Mouse (Mus musculus) heart, embryonic 12.5 days (tissue): ENCODE measurements at regions not wholly inside any gene's neighbourhood (a gene's known extent, or its start where the extent isn't known, plus 50 kb on each side); places are given as distances from the start of the nearest gene placed in this dataset.
A peak's percentile ranks its signal among the peaks of the same experiment; 100 is the strongest.

ENCODE experiments used
- ATAC-seq: fragments of 200-750 bp; cut with Nextera tagmentation; 2 replicates; pipeline ENCODE4 v1.8.0; 2017; ENCODE audit warnings: moderate TSS enrichment, moderate library complexity; ENCODE audit not compliant: insufficient number of reproducible peaks, low FRiP score
- H3K27ac ChIP-seq: fragments of 300-500 bp; sonication (generic); 2 replicates; pipeline ENCODE4 v1.5.1; 2016; ENCODE audit warnings: mild to moderate bottlenecking, moderate library complexity; ENCODE audit not compliant: poor library complexity, severe bottlenecking
- H3K27me3 ChIP-seq: fragments of 300-500 bp; sonication (generic); replicated peaks from 2 replicates; pipeline ENCODE4 v1.6.1; 2016; ENCODE audit warnings: mild to moderate bottlenecking, moderate library complexity
- H3K36me3 ChIP-seq: fragments of 300-500 bp; sonication (generic); 2 replicates; pipeline ENCODE4 v1.6.1; 2016; ENCODE audit warnings: mild to moderate bottlenecking, moderate library complexity
- H3K4me1 ChIP-seq: fragments of 300-500 bp; sonication (generic); replicated peaks from 2 replicates; pipeline ENCODE4 v1.6.1; 2016; ENCODE audit warnings: mild to moderate bottlenecking
- H3K4me2 ChIP-seq: fragments of 300-500 bp; sonication (generic); 2 replicates; pipeline ENCODE4 v1.6.1; 2016; ENCODE audit warnings: mild to moderate bottlenecking, moderate library complexity
- H3K4me3 ChIP-seq: fragments of 300-500 bp; sonication (generic); 2 replicates; pipeline ENCODE4 v1.5.1; 2016; ENCODE audit warnings: mild to moderate bottlenecking
- H3K9ac ChIP-seq: fragments of 300-500 bp; sonication (generic); 2 replicates; pipeline ENCODE4 v1.6.1; 2016; ENCODE audit warnings: mild to moderate bottlenecking, moderate library complexity
- H3K9me3 ChIP-seq: fragments of 300-500 bp; sonication (generic); replicated peaks from 2 replicates; pipeline ENCODE4 v1.6.1; 2016; ENCODE audit warnings: mild to moderate bottlenecking, moderate library complexity
- WGBS: fragments of 180-500 bp; shearing (Covaris S2); methylation state at CpG from one replicate; pipeline ENCODE4 v1.1.7; 2016; 5-methylcytosine and 5-hydroxymethylcytosine counted together

DNA sequence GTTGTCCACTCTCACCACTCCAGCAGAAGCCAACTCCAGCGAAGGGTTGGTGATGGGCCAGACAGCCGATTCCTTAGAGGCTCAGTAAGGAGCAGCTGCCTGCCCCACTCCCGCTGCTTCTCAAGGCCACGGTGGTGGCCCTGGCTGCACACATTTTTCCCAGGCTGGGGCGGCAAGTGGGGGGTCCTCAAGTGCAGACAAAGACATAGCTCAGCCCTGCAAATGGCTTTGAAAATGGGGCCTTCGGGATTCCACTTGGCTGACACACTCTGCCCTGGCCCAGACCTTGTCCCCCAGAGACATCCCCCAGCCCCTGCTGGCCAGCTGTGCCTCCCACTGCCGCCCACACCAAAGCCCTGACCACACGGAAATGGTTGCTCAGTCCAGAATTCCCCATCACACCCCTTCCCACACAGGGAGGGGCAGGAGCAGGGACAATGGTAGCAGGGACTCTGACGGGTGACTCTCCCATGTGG, 475.9 kb downstream of the Bnc2 start:
- 49% methylated on average over 9 of the region's 9 CpGs for WGBS
- no peak overlapping the region for H3K9ac ChIP-seq

GRCm38 (mm10) chr4:84201001-84201400, 474.1 kb downstream of the Bnc2 start:
- Histone ChIP-seq H3K4me3 (no peak overlapping the region), H3K9ac (no peak overlapping the region), H3K27ac (no peak overlapping the region), H3K27me3 (no peaks in the 10 kb centered on the region), H3K4me2 (no peak overlapping the region), H3K4me1 (peaks cover 11% of the 10 kb centered on the region), H3K9me3 (no peaks in the 10 kb centered on the region), H3K36me3 (no peaks in the 10 kb centered on the region)
- ATAC-seq, result no peak
- 68% methylated on average over 3 of the region's 3 CpGs for WGBS

More for the DNA sequence above, 475.9 kb downstream of the Bnc2 start:
- 0 out of 2 replicates have a peak, but pooled peaks have one; percentile 22 for ATAC-seq
- H3K4me2 ChIP-seq, result no peak overlapping the region
- peaks cover 9% of the 10 kb centered on the region for H3K4me1 ChIP-seq
- H3K27me3 ChIP-seq, result no peaks in the 10 kb centered on the region
- H3K9me3 ChIP-seq, result no peaks in the 10 kb centered on the region
- no peak overlapping the region for H3K4me3 ChIP-seq
- no peak overlapping the region for H3K27ac ChIP-seq
- no peaks in the 10 kb centered on the region for H3K36me3 ChIP-seq

GRCm38 (mm10) chr4:84202231-84202630, 472.8 kb downstream of the Bnc2 start:
- Histone ChIP-seq H3K4me2 (no peak overlapping the region), H3K27me3 (no peaks in the 10 kb centered on the region), H3K4me3 (no peak overlapping the region), H3K9ac (no peak overlapping the region), H3K27ac (no peak overlapping the region), H3K36me3 (no peaks in the 10 kb centered on the region), H3K9me3 (no peaks in the 10 kb centered on the region), H3K4me1 (peaks cover 20% of the 10 kb centered on the region)
- WGBS, result 42% methylated on average over 2 of the region's 2 CpGs
- no peak for ATAC-seq

DNA sequence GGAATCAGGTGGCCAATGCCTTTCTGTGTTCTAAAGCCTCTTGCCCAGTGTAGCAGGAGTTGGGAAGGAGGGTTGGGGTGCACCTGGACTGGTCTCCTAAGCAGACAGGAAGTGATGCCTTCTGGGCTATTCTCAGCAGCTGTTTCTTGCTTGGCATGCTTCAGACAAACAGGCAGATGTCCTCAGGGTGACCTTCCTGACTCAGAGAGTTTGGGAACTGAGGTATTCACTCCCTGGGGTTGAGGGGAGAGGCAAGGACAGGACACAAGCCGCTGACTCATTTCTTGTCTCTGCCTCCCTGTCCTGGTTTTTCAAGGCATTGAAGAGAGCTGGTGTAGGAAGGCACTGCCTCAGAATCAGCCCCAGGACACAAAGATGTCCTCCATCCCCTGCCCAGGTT, 471.4 kb downstream of the Bnc2 start:
- no peak overlapping the region for H3K9ac ChIP-seq
- H3K27me3 ChIP-seq, result no peaks in the 10 kb centered on the region
- H3K27ac ChIP-seq, result no peak overlapping the region
- ATAC-seq, result no peak
- H3K4me2 ChIP-seq, result no peak overlapping the region
- no peaks in the 10 kb centered on the region for H3K36me3 ChIP-seq
- H3K4me3 ChIP-seq, result no peak overlapping the region
- H3K4me1 ChIP-seq, result peaks cover 20% of the 10 kb centered on the region
- WGBS, result 29% methylated on average over 1 of the region's 1 CpGs
- no peaks in the 10 kb centered on the region for H3K9me3 ChIP-seq

DNA sequence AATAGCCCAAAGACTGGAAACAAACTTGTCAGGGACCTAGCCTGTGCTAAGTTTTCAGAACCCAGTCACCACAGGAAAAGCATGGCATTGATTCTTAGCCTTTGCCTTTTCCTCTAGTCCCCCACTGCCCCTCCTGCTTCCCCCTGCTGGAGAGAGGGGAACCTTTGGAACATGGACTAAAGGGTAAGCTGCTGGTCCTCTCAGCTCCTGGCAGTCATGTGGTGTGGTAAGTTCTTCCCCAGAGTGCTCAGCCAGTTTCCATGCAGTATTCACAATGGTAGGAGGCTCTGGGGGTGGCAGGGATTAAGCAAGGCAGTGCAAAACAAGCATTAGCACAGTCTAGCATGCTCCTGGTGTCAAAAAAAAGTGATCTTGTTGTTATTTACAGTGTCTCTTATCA, 470.3 kb downstream of the Bnc2 start:
- H3K4me3 ChIP-seq, result no peak overlapping the region
- H3K36me3 ChIP-seq, result no peaks in the 10 kb centered on the region
- H3K27ac ChIP-seq, result no peak overlapping the region
- H3K9me3 ChIP-seq, result no peaks in the 10 kb centered on the region
- peaks cover 17% of the 10 kb centered on the region for H3K4me1 ChIP-seq
- no peak overlapping the region for H3K9ac ChIP-seq
- ATAC-seq, result no peak
- H3K27me3 ChIP-seq, result no peaks in the 10 kb centered on the region
- H3K4me2 ChIP-seq, result no peak overlapping the region

DNA sequence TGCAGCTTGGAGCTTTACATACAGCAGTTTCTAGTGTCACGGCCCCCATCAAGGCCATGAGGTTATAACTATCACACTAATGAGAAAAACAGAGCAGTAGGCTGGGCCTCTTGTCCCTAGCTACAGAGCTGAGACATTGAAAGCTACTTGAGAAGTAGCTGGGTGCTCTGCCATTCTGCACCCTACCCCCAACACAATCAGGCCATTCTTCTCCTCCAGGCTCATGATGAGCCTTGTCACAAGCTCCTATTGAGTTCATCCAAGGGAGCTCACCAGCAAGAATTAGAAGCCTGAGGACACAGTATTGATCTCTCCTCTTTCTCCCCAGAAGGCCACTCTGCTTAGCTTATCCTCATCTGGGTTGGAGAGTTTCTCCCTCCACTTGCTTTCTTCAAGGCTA, 466.9 kb downstream of the Bnc2 start:
- ATAC-seq, result no peak
- no peak overlapping the region for H3K9ac ChIP-seq
- H3K4me1 ChIP-seq, result peaks cover 17% of the 10 kb centered on the region
- H3K27me3 ChIP-seq, result no peaks in the 10 kb centered on the region
- no peaks in the 10 kb centered on the region for H3K36me3 ChIP-seq
- no peak overlapping the region for H3K27ac ChIP-seq
- H3K9me3 ChIP-seq, result no peaks in the 10 kb centered on the region
- no peak overlapping the region for H3K4me3 ChIP-seq
- no peak overlapping the region for H3K4me2 ChIP-seq
- WGBS, result 76% methylated on average over 1 of the region's 1 CpGs

DNA sequence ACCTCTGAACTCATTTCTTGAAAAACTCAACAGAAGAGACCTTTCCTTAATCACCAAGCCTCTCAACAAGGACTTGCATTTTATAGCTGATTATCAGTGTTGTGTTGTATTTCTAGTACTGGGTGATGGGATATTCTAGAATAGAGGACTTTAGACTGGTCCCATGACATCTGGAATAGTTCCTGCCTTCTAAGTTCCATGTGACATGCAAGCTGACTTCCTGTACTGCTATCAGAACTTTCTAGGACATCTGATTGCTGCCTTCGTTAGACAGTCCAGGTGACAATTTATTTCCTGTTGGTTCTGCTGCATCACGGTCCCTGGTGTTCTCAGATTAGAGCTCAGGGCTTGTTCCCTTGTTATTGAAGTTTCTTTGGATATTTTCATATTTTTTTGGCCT, 465.5 kb downstream of the Bnc2 start:
- Histone ChIP-seq H3K4me1 (peaks cover 11% of the 10 kb centered on the region; the same call in 1 of the 2 replicates), H3K36me3 (no peaks in the 10 kb centered on the region), H3K9ac (no peak overlapping the region), H3K27ac (no peak overlapping the region), H3K27me3 (no peaks in the 10 kb centered on the region), H3K4me2 (no peak overlapping the region), H3K9me3 (no peaks in the 10 kb centered on the region), H3K4me3 (no peak overlapping the region)
- 64% methylated on average over 2 of the region's 2 CpGs for WGBS
- no peak for ATAC-seq

DNA sequence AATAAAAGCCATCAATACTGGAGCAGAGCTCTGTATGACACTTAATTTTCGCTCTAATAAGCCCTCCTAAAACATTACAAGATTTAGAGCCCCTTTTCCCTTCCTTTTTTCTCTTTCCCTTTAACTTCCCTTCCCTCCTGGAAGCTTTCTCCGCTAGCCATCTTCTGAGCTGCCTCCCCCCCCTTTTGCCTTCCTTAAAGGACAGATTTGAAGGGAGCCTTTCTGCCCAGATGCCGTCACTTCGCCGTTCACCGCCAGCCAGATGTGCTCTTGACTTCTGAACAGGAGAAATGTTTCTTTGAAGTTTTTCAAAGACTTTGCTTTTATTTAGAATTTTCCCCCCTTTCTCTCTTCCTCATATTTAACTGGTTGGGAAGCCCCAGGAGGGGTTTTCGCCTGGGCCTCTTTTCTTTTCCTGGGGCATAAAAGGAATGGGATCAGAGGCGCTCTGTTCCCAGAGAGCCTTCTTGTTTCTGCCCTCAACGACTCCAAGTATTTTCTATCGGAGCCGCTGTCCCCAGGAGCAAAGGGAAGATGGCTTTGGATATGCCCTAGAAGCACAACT, 463.7 kb downstream of the Bnc2 start:
- no peak overlapping the region for H3K4me2 ChIP-seq
- H3K9ac ChIP-seq, result no peak overlapping the region
- no peaks in the 10 kb centered on the region for H3K27me3 ChIP-seq
- no peak for ATAC-seq
- no peak overlapping the region for H3K4me3 ChIP-seq
- 75% methylated on average over 11 of the region's 11 CpGs for WGBS
- no peaks in the 10 kb centered on the region for H3K9me3 ChIP-seq
- no peak overlapping the region for H3K27ac ChIP-seq
- H3K36me3 ChIP-seq, result no peaks in the 10 kb centered on the region
- H3K4me1 ChIP-seq, result 0 out of 2 replicates have a peak, but pooled peaks cover 6% of the 10 kb centered on the region

- H3K27me3 ChIP-seq, result no peaks in the 10 kb centered on the region
- no peak overlapping the region for H3K9ac ChIP-seq
- 0 out of 2 replicates have a peak, but pooled peaks cover under 1% of the 10 kb centered on the region for H3K4me1 ChIP-seq
- H3K4me3 ChIP-seq, result no peak overlapping the region
- H3K4me2 ChIP-seq, result no peak overlapping the region
- ATAC-seq, result no peak
- no peaks in the 10 kb centered on the region for H3K9me3 ChIP-seq
- H3K27ac ChIP-seq, result no peak overlapping the region
- 72% methylated on average over 6 of the region's 6 CpGs for WGBS
- no peaks in the 10 kb centered on the region for H3K36me3 ChIP-seq
These were observed 463.1 kb downstream of the Bnc2 start for GRCm38 (mm10) chr4:84212004-84212403.

GRCm38 (mm10) chr4:84214523-84214922, 460.6 kb downstream of the Bnc2 start:
- no peak overlapping the region for H3K4me3 ChIP-seq
- no peaks in the 10 kb centered on the region for H3K9me3 ChIP-seq
- H3K4me1 ChIP-seq, result no peaks in the 10 kb centered on the region
- H3K27ac ChIP-seq, result no peak overlapping the region
- no peak overlapping the region for H3K9ac ChIP-seq
- no peak for ATAC-seq
- H3K4me2 ChIP-seq, result no peak overlapping the region
- H3K27me3 ChIP-seq, result no peaks in the 10 kb centered on the region
- no peaks in the 10 kb centered on the region for H3K36me3 ChIP-seq
- WGBS, result 40% methylated on average over 8 of the region's 8 CpGs

GRCm38 (mm10) chr4:84218961-84219360, 456.1 kb downstream of the Bnc2 start:
- Histone ChIP-seq H3K9ac (no peak overlapping the region), H3K36me3 (no peaks in the 10 kb centered on the region), H3K27me3 (no peaks in the 10 kb centered on the region), H3K4me2 (no peak overlapping the region), H3K4me3 (no peak overlapping the region), H3K4me1 (no peaks in the 10 kb centered on the region), H3K9me3 (no peaks in the 10 kb centered on the region), H3K27ac (no peak overlapping the region)
- ATAC-seq, result no peak
- WGBS, result 86% methylated on average over 4 of the region's 4 CpGs

- H3K27ac ChIP-seq, result no peak overlapping the region
- H3K4me1 ChIP-seq, result no peaks in the 10 kb centered on the region
- 78% methylated on average over 4 of the region's 4 CpGs for WGBS
- H3K4me2 ChIP-seq, result no peak overlapping the region
- H3K9ac ChIP-seq, result no peak overlapping the region
- no peak overlapping the region for H3K4me3 ChIP-seq
- H3K9me3 ChIP-seq, result no peaks in the 10 kb centered on the region
- H3K36me3 ChIP-seq, result no peaks in the 10 kb centered on the region
- ATAC-seq, result no peak
- no peaks in the 10 kb centered on the region for H3K27me3 ChIP-seq
These were observed 452.9 kb downstream of the Bnc2 start for GRCm38 (mm10) chr4:84222057-84222717.
